Mouse (Mus musculus) thymus, adult 2 months (tissue): ENCODE data around the gene Arhgap22.

Experiments
- CTCF ChIP-seq: fragments of 200-500 bp; IDR thresholded peaks from 2 replicates; pipeline ENCODE4 v1.5.1; 2012; ENCODE audit warnings: mild to moderate bottlenecking, control low read depth, low read length, moderate library complexity, borderline replicate concordance; ENCODE audit not compliant: control insufficient read depth, poor library complexity, insufficient read depth; ENCODE audit errors: extremely low read depth
- POLR2A ChIP-seq: fragments of 200-500 bp; IDR thresholded peaks from 2 replicates; pipeline ENCODE4 v1.6.1; 2012; ENCODE audit warnings: mild to moderate bottlenecking, low read length, control low read depth, moderate library complexity; ENCODE audit not compliant: control insufficient read depth, poor library complexity, insufficient read depth; ENCODE audit errors: extremely low read depth

- TF ChIP-seq CTCF (no peak), POLR2A (no peak)
Observed at GRCm38 (mm10) chr14:33351984-33352722, 138.3 kb downstream of the Arhgap22 start.
